Mouse (Mus musculus) liver, embryonic 13.5 days (tissue): Measurements from ENCODE around the gene Zfp488. TPM values are rescaled to one million over a fixed set of nuclear protein-coding genes. Genes with fewer than 3 reads are reported as not detected.

Experiments
- ATAC-seq: fragments of 200-750 bp; cut with Nextera tagmentation; 2 replicates; pipeline ENCODE4 v1.8.0; 2017; ENCODE audit warnings: low read depth, mild to moderate bottlenecking, moderate number of reproducible peaks, moderate library complexity
- DNase-seq: peaks from one replicate; pipeline ENCODE4 v3.0.0; 2022
- H3K27ac ChIP-seq: fragments of 300-500 bp; sonication (generic); 2 replicates; pipeline ENCODE4 v1.5.1; 2015; ENCODE audit warnings: moderate library complexity, mild to moderate bottlenecking, inconsistent platforms
- H3K27me3 ChIP-seq: fragments of 300-500 bp; sonication (generic); 2 replicates; pipeline ENCODE4 v1.6.1; 2015; ENCODE audit warnings: mild to moderate bottlenecking, inconsistent platforms
- H3K36me3 ChIP-seq: fragments of 300-500 bp; sonication (generic); 2 replicates; pipeline ENCODE4 v1.6.1; 2015; ENCODE audit warnings: mild to moderate bottlenecking, inconsistent platforms
- H3K4me1 ChIP-seq: fragments of 300-500 bp; sonication (generic); replicated peaks from 2 replicates; pipeline ENCODE4 v1.6.1; 2015; ENCODE audit warnings: inconsistent platforms
- H3K4me2 ChIP-seq: fragments of 300-500 bp; sonication (generic); 2 replicates; pipeline ENCODE4 v1.6.1; 2015; ENCODE audit warnings: inconsistent platforms, mild to moderate bottlenecking, moderate library complexity
- H3K4me3 ChIP-seq: fragments of 300-500 bp; sonication (generic); replicated peaks from 2 replicates; pipeline ENCODE4 v1.5.1; 2015; ENCODE audit warnings: mild to moderate bottlenecking, inconsistent platforms
- H3K9ac ChIP-seq: fragments of 300-500 bp; sonication (generic); 2 replicates; pipeline ENCODE4 v1.6.1; 2015; ENCODE audit warnings: mild to moderate bottlenecking, inconsistent platforms
- H3K9me3 ChIP-seq: fragments of 300-500 bp; sonication (generic); replicated peaks from 2 replicates; pipeline ENCODE4 v1.6.1; 2016; ENCODE audit warnings: inconsistent platforms
- WGBS: fragments of 180-500 bp; shearing (Covaris S2); methylation state at CpG from one replicate; pipeline ENCODE4 v1.1.7; 2015; ENCODE audit not compliant: insufficient replicate concordance; 5-methylcytosine and 5-hydroxymethylcytosine counted together
- polyA plus RNA-seq: library from polyadenylated mRNA; unstranded; fragments of >200 nt; fragmentation: Nextera tagmentation; extraction: Ambion mirVana; gene quantifications from 2 replicates; pipeline ENCODE4 v1.2.1, GENCODE M21; 2015

The Zfp488 gene
- polyA plus RNA-seq, 1 experiment from 2014 or later = not detected

DNA sequence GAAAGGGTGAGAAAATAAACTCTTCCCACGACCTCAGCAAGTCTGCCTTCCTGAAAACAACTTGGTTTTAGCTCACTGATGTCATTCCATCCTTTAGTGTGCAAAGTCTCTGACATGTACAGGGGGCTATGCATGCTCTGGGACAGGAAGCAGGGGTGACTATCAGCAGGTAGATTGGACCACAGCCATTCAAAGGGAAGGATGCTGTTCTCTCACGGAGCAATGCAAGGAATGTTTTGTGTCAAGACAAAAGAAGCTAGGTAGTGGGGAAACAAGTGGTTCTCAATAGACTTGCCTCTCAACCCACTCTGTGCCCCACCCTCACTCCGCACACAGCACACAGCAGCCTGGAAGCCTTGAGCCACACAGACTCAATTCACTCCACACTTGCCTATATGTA, 10.6 kb upstream of the Zfp488 start:
- no peaks in the 10 kb centered on the region for H3K27me3 ChIP-seq
- H3K4me2 ChIP-seq = no peak overlapping the region
- H3K27ac ChIP-seq = no peak overlapping the region
- WGBS = 55% methylated on average over 3 of the region's 3 CpGs
- H3K9ac ChIP-seq = no peak overlapping the region
- ATAC-seq (no peak), DNase-seq (no peak)
- no peaks in the 10 kb centered on the region for H3K36me3 ChIP-seq
- no peaks in the 10 kb centered on the region for H3K9me3 ChIP-seq
- H3K4me1 ChIP-seq = no peaks in the 10 kb centered on the region
- H3K4me3 ChIP-seq = no peak overlapping the region

DNA sequence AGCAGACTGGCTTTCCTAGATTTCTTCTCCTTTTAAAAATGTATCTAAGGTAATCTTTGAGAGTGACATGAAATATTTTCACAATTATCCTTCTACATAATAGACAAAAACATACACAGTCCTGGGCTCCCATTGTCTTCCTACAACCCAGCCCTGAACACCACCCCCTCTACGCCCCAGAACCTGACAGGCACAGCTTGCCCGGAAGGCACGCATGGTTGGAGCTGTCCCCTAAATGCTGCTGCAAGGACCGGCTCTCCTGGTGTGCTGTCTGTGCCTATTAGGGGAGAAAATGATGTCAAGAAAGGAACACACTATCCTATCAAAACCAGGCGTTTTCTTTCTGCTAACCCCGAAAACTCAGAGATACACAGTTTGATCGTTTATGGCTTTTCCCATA, 816 bp downstream of the Zfp488 start:
- Histone ChIP-seq H3K36me3 (no peaks in the 10 kb centered on the region), H3K27me3 (peaks cover 18% of the 10 kb centered on the region), H3K4me1 (no peaks in the 10 kb centered on the region), H3K9me3 (no peaks in the 10 kb centered on the region), H3K4me2 (no peak overlapping the region), H3K4me3 (no peak overlapping the region), H3K9ac (no peak overlapping the region), H3K27ac (no peak overlapping the region)
- DNase-seq = no peak
- 41% methylated on average over 7 of the region's 7 CpGs for WGBS
- ATAC-seq = no peak

DNA sequence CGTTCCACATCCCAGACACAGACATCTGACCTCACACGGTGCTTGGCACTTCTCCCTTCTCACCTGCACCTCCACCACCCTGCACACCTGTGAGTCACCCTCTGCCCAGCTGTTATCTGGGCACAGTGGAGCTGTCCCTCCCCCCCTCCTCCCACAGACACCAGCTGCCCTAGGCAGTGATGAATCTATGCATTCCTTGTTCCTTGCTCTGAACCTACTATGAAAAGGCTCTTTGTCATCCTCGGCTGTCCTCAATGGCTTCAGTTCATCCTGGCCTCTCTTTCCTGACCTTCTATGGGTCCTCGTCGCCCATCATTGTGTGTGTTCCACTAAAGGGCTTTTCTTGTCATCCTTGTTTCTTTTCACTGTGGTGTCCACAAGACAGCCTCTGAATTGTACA, 3.8 kb downstream of the Zfp488 start:
- H3K4me3 ChIP-seq = no peak overlapping the region
- H3K27ac ChIP-seq = no peak overlapping the region
- no peaks in the 10 kb centered on the region for H3K4me1 ChIP-seq
- H3K36me3 ChIP-seq = no peaks in the 10 kb centered on the region
- DNase-seq (no peak), ATAC-seq (no peak)
- 49% methylated on average over 5 of the region's 5 CpGs for WGBS
- H3K9me3 ChIP-seq = no peaks in the 10 kb centered on the region
- no peak overlapping the region for H3K4me2 ChIP-seq
- no peak overlapping the region for H3K9ac ChIP-seq
- peaks cover 18% of the 10 kb centered on the region for H3K27me3 ChIP-seq

DNA sequence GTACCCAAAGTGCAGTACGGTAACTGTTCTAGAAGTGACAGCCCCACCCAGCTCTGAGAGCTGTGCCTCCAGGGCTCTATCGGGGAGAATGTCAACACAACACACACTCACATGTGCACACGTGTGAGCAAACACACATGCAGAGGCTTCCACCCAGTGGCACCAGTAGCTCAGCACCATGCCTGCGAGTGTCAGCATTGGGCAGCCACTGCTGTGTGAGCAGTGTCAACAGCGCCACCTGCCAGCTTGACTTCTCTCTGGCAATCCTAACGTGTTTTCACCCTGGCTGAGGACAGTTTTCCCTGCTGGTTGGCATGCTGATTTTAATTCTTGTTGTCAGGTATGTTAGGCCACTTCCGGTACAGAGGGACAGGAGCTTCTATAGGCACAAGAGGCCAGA, 5.9 kb downstream of the Zfp488 start:
- H3K4me1 ChIP-seq = no peaks in the 10 kb centered on the region
- no peaks in the 10 kb centered on the region for H3K36me3 ChIP-seq
- H3K27me3 ChIP-seq = peaks cover 4% of the 10 kb centered on the region; the same call in 1 of the 2 replicates
- DNase-seq (no peak), ATAC-seq (no peak)
- H3K4me2 ChIP-seq = no peak overlapping the region
- H3K27ac ChIP-seq = no peak overlapping the region
- no peaks in the 10 kb centered on the region for H3K9me3 ChIP-seq
- H3K9ac ChIP-seq = no peak overlapping the region
- 39% methylated on average over 7 of the region's 7 CpGs for WGBS
- no peak overlapping the region for H3K4me3 ChIP-seq

DNA sequence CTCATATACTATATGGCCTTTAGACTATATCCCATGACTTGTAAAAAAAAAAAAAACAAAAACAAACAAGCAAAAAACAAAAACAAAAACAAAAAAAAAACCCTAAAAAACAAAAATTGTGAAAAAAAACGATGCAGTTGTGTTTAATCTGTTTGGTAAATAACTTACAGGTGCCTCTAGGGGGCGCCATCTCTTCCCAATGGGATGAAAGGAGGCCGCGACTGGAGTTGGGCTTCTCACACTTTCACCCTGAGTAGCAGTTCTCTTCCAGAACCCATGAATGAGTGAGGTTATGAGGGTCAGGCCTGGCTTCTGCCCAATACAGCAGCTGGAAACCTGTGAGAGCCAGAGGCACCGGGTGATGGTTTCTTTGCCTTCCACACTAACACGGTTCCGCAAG, 12.9 kb downstream of the Zfp488 start:
- WGBS = 59% methylated on average over 7 of the region's 7 CpGs
- Histone ChIP-seq H3K27me3 (no peaks in the 10 kb centered on the region), H3K9ac (no peak overlapping the region), H3K4me2 (no peak overlapping the region), H3K4me3 (no peak overlapping the region), H3K9me3 (no peaks in the 10 kb centered on the region), H3K36me3 (no peaks in the 10 kb centered on the region), H3K27ac (no peak overlapping the region), H3K4me1 (no peaks in the 10 kb centered on the region)
- ATAC-seq = no peak
- no peak for DNase-seq

DNA sequence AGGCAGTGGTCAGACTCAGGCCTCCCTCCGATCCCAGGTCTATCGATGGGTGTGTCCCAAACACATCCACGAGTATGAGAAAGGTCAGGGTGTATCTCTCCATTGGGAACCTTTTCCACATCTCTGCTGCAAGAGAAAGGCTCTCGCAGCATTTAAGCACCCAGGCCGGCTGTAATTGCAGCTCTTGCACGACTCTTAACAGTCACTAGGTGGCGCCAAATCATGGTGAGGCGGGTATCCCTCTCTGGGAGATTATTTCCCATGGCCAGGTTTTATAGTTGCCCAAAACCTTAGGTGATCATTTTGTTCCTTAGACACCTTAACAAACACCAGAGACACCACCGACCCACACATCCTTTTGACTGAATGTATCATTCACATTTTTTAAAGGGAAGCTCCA, 19.2 kb downstream of the Zfp488 start:
- no peak for DNase-seq
- no peaks in the 10 kb centered on the region for H3K27me3 ChIP-seq
- no peak overlapping the region for H3K4me2 ChIP-seq
- H3K27ac ChIP-seq = no peak overlapping the region
- H3K9ac ChIP-seq = no peak overlapping the region
- no peaks in the 10 kb centered on the region for H3K36me3 ChIP-seq
- no peak overlapping the region for H3K4me3 ChIP-seq
- H3K9me3 ChIP-seq = no peaks in the 10 kb centered on the region
- H3K4me1 ChIP-seq = no peaks in the 10 kb centered on the region
- 13% methylated on average over 9 of the region's 9 CpGs for WGBS
- no peak for ATAC-seq

DNA sequence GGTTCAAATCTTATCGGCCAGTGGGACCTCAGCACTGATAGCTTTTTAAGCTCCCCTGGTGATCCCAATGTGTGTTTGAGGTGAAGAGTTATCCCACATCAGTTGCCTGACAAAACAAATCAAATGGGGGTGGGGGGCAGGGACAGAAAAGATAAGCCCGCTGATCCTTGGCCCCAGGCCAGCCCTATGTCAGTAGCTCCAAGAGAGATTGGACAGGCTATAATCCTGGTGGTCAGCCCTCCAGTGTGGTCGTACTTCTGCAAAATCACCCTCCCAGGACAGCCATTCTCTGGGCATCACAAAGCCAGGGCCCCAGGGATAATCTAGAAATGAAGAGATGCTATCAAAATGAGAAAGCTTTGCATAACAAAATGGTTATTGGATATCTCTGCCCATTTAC, 19.7 kb downstream of the Zfp488 start:
- Histone ChIP-seq H3K9me3 (no peaks in the 10 kb centered on the region), H3K27me3 (no peaks in the 10 kb centered on the region), H3K9ac (no peak overlapping the region), H3K36me3 (no peaks in the 10 kb centered on the region), H3K4me2 (no peak overlapping the region), H3K4me3 (no peak overlapping the region), H3K27ac (no peak overlapping the region), H3K4me1 (no peaks in the 10 kb centered on the region)
- 36% methylated on average over 3 of the region's 3 CpGs for WGBS
- DNase-seq (no peak), ATAC-seq (no peak)

DNA sequence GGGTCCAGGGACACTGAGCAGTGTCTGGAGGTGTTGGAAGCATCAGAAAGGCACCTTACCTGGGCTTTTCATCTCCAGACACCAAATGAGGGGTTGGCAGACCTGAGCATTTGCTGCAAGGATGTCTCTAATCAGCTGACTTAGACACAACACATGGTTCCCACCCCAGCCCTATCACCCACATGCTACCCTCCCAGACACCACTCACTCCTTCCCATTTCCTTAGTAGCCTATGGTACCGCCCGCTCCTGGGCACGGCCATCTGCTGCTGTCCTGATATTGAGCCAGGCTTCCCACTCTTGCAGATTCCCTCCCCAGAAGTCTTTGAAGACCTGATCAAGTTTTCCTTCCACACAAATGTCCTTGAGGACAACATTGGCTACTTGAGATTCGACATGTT, 20.4 kb downstream of the Zfp488 start:
- Histone ChIP-seq H3K27me3 (no peaks in the 10 kb centered on the region), H3K4me1 (no peaks in the 10 kb centered on the region), H3K4me3 (no peak overlapping the region), H3K4me2 (no peak overlapping the region), H3K27ac (no peak overlapping the region), H3K9ac (no peak overlapping the region), H3K9me3 (no peaks in the 10 kb centered on the region), H3K36me3 (no peaks in the 10 kb centered on the region)
- DNase-seq (no peak), ATAC-seq (no peak)
- WGBS = 70% methylated on average over 4 of the region's 4 CpGs

DNA sequence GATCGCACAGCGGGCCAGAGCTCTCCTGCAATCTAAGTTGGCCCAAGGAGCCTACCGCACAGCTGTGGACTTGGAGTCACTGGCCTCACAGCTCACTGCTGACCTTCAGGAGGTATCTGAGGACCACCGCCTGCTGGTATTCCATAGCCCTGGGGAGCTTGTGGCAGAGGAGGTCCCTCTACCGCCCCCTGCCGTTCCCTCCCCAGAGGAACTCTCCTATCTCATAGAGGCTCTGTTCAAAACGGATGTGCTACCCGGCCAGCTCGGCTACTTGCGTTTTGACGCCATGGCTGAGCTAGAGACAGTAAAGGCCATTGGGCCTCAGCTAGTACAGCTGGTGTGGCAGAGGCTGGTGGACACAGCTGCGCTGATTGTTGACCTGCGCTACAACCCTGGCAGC, 22.5 kb downstream of the Zfp488 start:
- 52% methylated on average over 13 of the region's 13 CpGs for WGBS
- no peak for ATAC-seq
- Histone ChIP-seq H3K36me3 (no peaks in the 10 kb centered on the region), H3K27me3 (no peaks in the 10 kb centered on the region), H3K4me3 (no peak overlapping the region), H3K4me1 (no peaks in the 10 kb centered on the region), H3K27ac (no peak overlapping the region), H3K9me3 (no peaks in the 10 kb centered on the region), H3K9ac (no peak overlapping the region), H3K4me2 (no peak overlapping the region)
- no peak for DNase-seq

DNA sequence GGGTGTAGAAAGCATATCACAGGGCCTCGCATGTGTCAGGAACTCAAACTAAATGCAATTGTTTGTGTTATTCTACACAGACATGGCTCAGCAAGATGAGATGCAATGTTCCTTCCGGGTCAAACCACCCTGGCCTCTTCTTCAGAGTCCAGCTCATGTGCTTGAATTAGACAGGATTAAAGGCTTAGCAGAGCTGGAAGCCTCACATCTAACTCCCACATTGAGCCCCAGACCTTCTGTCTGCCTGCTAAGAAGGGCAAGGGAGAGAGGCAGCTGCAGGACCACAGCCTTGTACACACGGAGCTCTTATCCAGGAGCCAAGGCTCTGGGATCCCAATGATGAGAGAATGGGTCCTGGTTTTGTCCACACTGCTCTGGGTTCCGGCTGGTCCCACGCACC, 24.8 kb downstream of the Zfp488 start, which contains the start of gene Rbp3:
Gene Rbp3 (plus strand): TSS at position 243 of the 400 bp plus-strand sequence.
- Histone ChIP-seq H3K4me3 (no peak within 1 kb of the TSS), H3K9me3 (no peaks in the 10 kb centered on the region), H3K36me3 (no peaks in the 10 kb centered on the region), H3K9ac (no peak within 1 kb of the TSS), H3K27me3 (no peaks in the 10 kb centered on the region), H3K4me2 (no peak within 1 kb of the TSS), H3K27ac (no peak within 1 kb of the TSS), H3K4me1 (no peaks in the 10 kb centered on the region)
- DNase-seq = no peak
- WGBS = 72% methylated on average over 5 of the region's 5 CpGs
- ATAC-seq = no peak

DNA sequence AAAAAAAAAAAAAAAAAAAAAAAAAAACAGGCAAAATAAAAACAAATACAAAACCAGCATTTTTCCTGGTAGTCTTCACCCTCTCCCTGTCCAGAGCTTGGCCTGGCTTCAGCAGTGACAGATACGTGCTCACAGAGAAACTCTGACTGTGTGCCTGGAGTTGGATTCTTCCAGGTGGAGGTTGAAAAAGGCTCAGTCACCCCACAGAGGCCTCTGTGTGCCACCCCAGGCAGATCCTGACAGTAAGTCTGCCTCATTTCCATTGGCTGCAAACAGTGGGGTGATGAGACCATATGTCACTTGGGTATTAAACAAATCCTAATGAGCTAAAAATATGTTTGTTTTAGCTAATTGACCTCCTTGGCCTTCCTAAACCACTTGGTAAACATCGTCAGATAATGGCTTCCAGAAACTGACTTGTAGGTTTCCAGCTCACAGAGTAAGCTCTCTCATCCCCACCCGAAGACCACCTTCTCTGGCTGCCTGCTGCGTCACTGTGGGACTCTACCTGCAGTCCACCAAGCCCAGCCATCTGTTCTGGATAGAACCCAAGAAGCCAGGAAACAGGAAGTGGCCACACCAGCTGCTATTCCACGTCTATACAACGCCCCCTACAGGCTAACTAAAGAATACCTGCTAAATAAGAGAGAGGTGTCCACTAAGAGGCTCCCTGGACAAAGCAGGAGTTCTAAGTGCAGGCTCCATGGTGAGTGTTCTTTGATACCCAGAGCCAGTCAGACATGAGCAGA, 26.2 kb downstream of the Zfp488 start:
- H3K9ac ChIP-seq = no peak overlapping the region
- ATAC-seq (no peak), DNase-seq (no peak)
- no peak overlapping the region for H3K4me3 ChIP-seq
- no peak overlapping the region for H3K4me2 ChIP-seq
- H3K4me1 ChIP-seq = no peaks in the 10 kb centered on the region
- H3K27me3 ChIP-seq = no peaks in the 10 kb centered on the region
- H3K9me3 ChIP-seq = no peaks in the 10 kb centered on the region
- no peaks in the 10 kb centered on the region for H3K36me3 ChIP-seq
- 43% methylated on average over 6 of the region's 6 CpGs for WGBS
- H3K27ac ChIP-seq = no peak overlapping the region

DNA sequence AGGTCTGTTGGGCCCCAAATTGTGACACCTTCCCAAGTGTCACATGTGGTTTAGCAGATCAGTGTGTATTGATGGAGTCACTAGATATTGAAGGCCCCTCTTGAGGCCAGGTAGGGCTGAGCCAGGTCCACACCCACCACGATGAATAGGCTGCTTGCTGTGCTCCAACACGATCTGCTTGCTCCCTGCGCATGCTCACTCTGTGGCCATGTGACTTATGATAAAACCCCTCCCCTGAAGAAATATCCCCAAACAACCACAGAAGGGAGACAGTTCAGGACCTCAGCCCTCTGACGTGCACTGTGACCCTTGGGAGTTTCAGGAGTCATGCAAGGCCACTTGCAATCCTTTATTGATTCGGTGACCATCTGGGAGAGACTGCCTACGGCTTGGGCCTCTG, 32.4 kb downstream of the Zfp488 start:
- no peak overlapping the region for H3K9ac ChIP-seq
- H3K4me2 ChIP-seq = no peak overlapping the region
- DNase-seq = no peak
- H3K27ac ChIP-seq = no peak overlapping the region
- ATAC-seq = no peak
- no peak overlapping the region for H3K4me3 ChIP-seq
- WGBS = 48% methylated on average over 6 of the region's 6 CpGs
- no peaks in the 10 kb centered on the region for H3K36me3 ChIP-seq
- H3K27me3 ChIP-seq = no peaks in the 10 kb centered on the region
- H3K9me3 ChIP-seq = no peaks in the 10 kb centered on the region
- H3K4me1 ChIP-seq = no peaks in the 10 kb centered on the region
